Mouse (Mus musculus) A20 (cell line): ENCODE data around the gene Olfr767.
"Not testable (repeated sequence)": the region's sequence is repeated elsewhere in the genome, so short reads cannot be mapped to it uniquely, and the experiment has no call there.

Source experiments
- DNase-seq: peaks from one replicate; pipeline ENCODE4 v3.0.0-alpha.2; 2011; ENCODE audit warnings: low read depth, low spot score

The Olfr767 gene

GRCm38 (mm10) chr10:129082810-129083209 lies at the start of gene Olfr767:
TSS of gene Olfr767 (minus strand) at chr10:129082910.
- DNase-seq, result not testable (repeated sequence)

DNA sequence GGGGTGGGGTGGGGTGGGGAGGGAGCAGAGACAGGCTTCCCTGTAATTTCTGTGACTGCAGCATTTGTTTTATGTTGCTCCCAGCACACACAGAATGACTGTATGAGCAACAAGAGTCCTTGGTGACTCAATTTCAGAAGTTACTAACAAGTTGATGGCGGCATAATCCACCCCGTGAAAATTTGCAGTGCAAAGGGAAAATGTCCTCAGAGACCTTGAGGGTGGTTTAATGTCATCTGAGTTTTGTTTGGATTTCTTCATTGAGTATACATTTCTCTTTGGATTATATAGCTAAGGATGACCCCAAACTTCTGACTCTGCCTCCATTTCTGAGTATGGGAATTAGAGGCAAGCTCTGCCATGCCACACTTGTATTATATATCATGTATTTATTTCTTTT lies 35.1 kb upstream of the Olfr767 start, which contains the start of gene Olfr769:
TSS of gene Olfr769 (minus strand) at position 101 of the 400 bp plus-strand sequence.
- no peak for DNase-seq

DNA sequence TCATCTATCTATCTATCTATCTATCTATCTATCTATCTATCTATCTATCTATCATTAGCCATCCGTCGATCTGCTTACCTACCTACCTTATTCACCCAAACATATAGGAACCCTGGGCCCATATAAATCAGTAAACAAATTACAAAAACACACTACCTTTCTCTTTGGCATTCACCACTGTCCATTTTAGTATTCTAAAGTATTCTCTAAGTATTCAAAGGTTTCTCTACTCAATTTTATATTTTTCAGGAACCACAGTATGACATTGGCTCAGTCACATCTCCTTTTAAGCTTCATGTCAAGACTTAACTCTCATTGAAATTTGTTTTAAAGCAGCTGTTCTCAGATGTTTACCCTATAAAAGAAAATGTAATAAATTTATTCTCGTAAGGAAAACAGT lies 32.4 kb upstream of the Olfr767 start:
- DNase-seq, result no peak

GRCm38 (mm10) chr10:129101231-129101630 lies 18.5 kb upstream of the Olfr767 start:
- DNase-seq, result no peak

DNA sequence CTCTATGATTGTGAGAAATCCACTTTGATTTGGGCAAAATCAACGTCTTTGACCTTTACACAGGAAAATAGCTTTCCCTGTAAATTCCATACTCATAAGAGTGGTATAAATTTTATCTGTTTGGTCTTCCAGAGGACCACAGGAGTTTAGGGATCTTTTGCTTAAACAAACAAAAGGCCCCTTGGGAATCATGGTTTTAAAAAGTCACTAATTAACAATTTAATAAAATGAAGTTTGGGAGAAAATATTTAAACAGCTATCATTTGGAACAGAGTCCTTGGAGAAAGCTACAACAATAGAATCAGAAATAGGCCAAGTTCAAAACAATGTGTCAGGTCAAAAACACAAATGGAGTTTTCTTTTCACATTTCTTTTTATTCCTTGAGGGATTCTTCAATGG lies 16.6 kb upstream of the Olfr767 start, which contains the start of gene Olfr768:
TSS of gene Olfr768 (minus strand) at position 101 of the 400 bp plus-strand sequence.
- DNase-seq, result no peak

- DNase-seq, result no peak
Measured at GRCm38 (mm10) chr10:129068877-129069276, 13.8 kb downstream of the Olfr767 start, which contains the start of gene Olfr766-ps1. TSS of gene Olfr766-ps1 (minus strand) at chr10:129068977.

DNA sequence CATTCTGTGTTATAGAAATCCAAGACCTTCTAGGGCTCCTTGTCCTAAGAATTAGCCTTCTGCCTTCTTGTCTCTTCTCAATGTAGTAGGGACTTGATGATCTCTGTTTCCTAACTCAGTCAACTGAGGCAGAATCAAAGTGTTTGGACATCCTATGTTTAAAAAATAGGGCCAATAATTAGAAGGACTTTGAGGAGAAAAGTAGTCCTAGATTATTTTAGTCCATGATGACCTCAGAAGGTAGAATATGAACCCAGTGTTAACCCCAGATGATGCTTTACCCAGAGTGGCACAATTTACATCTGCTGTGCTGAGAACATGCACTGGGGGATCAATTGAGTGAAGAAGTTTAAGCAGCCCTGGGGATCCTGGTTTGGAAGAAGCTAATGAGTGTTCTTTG lies 32.8 kb downstream of the Olfr767 start, which contains the start of gene Olfr765:
TSS of gene Olfr765 (minus strand) at position 101 of the 400 bp plus-strand sequence.
- DNase-seq, result not testable (repeated sequence)

DNA sequence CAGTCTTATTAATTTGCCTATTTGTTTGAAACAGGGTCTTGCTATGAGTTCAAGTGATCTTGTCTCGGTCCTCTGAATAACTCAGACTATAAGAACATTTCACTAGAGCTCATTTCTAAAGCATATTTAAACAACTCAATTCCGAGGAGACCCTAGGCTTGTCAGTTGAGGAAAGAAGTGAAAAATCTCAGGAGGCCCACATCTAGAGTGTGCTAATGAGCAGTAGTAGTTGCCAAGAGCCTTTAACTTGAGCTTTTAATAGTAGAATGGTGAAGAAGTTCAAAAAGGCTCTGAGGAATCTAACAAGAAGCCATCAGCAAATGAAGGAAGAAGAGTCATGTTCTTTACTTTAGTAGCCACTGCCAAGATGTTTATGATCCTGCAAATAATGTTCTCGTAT lies 42.9 kb downstream of the Olfr767 start, which contains the start of gene Olfr764-ps1:
TSS of gene Olfr764-ps1 (minus strand) at position 101 of the 400 bp plus-strand sequence.
- no peak for DNase-seq

DNA sequence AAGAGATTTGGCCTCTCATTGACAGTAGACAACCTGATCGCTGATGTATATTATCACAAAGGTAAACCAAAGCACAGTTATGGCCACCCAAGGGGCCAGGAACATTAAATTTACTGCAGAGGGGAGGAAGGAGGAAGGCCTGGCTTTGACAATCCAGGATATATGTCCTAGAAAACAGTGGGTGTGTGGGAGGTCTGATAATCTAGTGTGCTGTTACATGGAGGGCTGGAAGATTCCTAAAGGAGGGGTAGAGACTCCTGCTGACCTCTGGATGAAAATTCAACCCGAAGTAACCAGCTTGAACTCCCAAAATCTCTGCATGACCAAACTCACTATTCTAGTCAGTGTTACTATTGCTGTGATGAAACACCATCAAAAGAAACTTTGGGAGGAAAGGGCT lies 54.4 kb downstream of the Olfr767 start:
- no peak for DNase-seq

DNA sequence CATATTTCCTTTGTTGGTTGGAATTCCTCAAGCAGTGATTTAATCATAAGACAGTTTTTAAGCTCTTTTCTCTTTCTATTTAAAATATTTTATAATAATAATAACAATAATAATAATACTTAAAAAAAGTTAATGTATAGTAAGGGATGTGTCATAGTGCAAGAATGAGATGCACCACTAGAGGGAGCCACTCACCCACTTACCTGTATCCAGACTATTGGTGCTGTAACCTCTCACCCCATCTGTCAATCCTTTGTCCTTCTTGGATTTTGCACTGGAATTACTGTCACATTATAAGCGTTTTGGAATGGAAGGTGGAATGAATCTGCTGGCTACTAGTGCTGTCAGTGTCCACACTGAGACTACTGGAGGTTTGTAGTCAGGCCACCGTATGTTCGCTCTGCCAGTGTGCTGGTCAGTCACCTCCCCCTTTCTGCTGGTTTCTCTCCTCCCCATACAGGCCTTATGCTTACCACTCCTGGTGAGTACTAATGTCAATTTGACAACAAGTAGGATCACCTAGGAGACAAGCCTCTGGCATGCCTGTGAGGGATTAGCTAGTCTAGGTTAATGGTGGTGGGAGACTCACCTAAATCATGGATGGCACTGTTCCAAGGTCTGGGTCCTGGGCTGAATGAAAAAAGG lies 56.6 kb downstream of the Olfr767 start:
- DNase-seq, result peak; percentile 58
